Mouse (Mus musculus) cerebellum, postnatal 14 days (tissue): ENCODE results near the gene Nub1.
A peak's percentile ranks its signal among the peaks of the same experiment; 100 is the strongest.

Source experiments
- DNase-seq, 2 experiments: peaks; one replicate each; pipeline ENCODE4 v3.0.0; 2021; ENCODE audit warnings: mixed read lengths in 2 of 2

Nub1 gene

GRCm38 (mm10) chr5:24741172-24741885 lies 56.0 kb downstream of the Nub1 start:
- no peak for DNase-seq

DNA sequence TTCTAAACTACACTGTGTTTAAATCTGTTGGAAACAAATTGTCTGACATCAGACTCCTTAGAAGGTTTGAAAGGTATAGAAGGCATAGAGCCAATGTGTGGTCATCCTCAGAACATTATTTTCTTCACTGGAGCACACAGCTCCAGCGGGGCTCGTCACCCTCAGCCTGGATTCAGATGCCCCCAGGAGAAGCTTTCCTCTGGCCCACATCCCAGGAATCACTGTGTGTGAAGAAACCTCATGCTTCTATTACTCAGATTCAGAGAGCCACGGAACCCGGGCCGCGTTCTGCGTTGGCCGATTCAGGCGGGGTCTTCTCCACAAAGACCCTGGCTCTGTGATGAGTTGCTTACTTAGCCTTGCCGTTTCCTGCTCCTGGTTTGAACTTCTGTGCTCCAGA lies 58.6 kb downstream of the Nub1 start:
- DNase-seq = peak in 1 of 2 experiments; percentile 36

DNA sequence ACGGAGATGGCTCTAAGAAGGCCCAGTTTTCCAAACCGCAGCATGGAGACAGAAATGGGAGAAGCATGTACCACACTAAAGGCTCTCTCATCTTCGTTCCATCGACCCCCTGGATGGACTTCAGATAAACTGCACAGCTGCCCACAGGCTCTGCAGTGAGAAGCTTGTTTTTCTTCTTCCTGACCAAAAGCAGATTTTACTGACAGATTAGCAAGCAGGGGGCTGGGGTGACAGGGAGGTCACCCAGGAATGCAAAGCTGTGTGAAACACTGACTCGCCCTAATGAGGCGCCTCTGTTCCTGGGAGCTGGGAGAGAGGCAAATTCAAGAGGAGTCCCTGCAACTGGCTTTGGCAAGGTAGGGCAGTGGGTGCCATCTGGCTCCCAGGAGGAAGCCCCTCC lies 62.2 kb downstream of the Nub1 start:
- no peak for DNase-seq

DNA sequence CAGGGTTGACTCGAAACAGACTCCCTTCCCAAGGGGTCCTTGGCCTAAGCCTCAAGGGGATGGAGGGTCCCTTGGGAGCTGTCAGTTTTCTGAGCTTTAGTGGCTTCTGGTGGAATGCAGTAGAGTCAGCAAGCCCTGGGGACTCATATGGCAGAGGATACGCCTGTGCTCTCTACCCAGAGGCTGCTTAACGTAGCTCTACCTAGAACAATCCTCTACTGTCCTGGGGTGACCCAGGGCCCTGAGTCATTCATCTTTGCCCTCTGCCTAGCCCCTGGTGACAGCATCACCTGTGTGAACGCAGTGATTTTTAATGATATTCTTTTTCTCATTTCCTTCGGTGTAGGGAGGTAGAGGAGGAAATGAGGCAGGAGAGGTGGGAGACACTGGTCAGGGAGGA lies 64.4 kb downstream of the Nub1 start:
- peak in 1 of 2 experiments; percentile 28 for DNase-seq

- peak; percentile 94 to 96 for DNase-seq
These were observed 65.3 kb downstream of the Nub1 start for GRCm38 (mm10) chr5:24750321-24751304.

DNA sequence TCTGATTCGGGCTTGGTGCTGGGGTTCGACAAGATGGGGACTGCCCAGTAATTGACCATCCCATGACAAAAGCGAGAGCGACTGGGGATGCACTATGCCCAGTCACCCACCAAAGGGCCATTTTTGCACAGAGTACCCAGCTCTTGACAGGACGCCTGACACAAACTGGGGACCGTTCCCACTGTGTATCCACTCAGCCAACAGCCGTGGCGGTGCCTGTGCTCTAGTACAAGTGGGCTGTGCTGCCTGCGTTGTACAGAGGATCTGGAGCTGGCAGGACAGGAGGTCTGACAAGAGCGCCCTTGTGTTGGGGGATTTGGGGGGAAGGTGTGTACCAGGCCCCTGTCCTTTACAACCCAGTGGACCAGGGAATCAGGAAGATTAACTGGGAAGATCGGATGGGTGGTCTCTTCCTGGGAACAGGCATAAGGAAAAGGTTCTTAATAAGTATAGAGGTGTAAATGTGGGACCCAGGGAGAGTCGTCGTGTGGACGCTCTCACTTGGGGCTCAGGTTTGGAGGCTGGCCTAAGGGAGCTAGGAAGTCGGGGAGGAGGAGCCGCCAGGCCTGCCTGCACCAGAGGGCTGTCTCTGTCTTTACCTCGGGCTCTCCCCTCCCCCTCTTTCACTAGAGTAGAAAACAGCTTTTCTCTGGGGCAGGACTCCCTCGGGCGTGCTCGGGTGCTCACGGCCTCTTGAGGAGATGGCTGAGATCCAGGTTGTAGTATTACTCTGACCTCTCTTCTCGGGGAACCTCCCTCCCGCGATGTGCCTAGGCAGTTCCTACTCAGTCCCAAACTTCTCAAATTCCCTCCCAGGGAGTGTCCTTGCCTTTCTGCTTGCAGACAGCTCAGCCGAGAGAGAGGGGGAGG lies 66.2 kb downstream of the Nub1 start:
- DNase-seq = peak; percentile 62 to 69

GRCm38 (mm10) chr5:24752175-24752498 lies 66.8 kb downstream of the Nub1 start:
- no peak for DNase-seq

DNA sequence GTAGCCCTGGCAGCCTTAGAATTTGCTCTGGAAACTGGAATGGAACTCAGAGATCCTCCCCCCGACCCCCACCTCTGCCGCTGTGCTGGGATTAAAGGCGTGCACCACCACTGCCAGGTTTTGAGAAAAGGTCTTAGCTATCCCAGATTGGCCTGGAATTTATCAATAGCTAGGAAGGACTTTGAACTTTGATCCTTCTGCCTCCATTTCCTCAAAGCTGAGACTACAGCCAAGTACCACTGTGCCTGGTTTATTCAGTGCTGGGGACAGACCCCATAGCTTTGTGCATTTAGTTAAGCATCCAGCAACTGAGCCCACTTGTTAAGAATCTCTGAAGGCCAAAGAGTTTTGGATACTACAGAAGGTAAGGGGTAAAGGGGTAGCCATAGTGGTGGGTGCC lies 71.6 kb downstream of the Nub1 start:
- no peak for DNase-seq

DNA sequence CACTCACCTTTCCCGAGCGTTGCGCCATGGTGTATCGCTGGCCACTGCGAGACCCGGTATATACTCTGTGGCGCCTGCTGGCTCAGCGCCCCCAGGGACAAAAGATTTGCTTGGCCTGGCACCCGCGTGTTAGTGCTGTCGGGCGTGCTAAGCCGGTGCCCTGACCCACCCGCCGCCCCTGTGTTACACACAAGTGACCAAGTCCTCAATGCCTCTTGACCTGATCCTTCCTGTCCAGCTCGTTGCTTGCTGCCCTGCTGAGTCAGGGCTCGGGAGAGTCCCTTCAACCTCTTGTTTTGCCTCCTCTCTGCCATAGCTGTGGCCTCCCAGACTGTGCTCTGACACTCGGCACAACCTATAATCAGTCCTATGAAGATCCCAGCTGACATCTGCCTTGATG lies 72.5 kb downstream of the Nub1 start, which contains the start of gene Crygn:
Gene Crygn (minus strand): TSS at position 193 of the 400 bp plus-strand sequence.
- DNase-seq = no peak
